Mouse (Mus musculus): Measurements from ENCODE around the gene Ppp1r13b.

GRCm38 (mm10) chr12:111798493-111798892 is 109.4 kb downstream of the Ppp1r13b start:
- TF ChIP-seq USF2 (conservative IDR thresholded peaks at IDR 0.05; ENCODE audit: low read depth, low read length) (no peak), CTCF (conservative IDR thresholded peaks at IDR 0.05 in 1 of 2, IDR thresholded peaks at IDR 0.05 in 1 of 2; ENCODE audit: low read depth in 2 of 2, low read length in 2 of 2) (no peak), MAX (IDR thresholded peaks at IDR 0.05; ENCODE audit: low read length) (no peak), ZC3H11A (IDR thresholded peaks at IDR 0.05; ENCODE audit: low read depth, low read length) (no peak), EP300 (IDR thresholded peaks at IDR 0.05; ENCODE audit: low read length) (no peak), MEF2A (IDR thresholded peaks at IDR 0.05; ENCODE audit: borderline replicate concordance, low read depth, low read length) (no peak), MYC (IDR thresholded peaks at IDR 0.05; ENCODE audit: low read depth, low read length) (no peak), JUN (IDR thresholded peaks at IDR 0.05; ENCODE audit: insufficient read depth, low read depth, low read length) (no peak), POLR2A (IDR thresholded peaks at IDR 0.05; ENCODE audit: low read depth, low read length) (no peak), IRF4 (IDR thresholded peaks at IDR 0.05; ENCODE audit: low read depth, low read length) (no peak)

All from CH12.LX (cell line).